Mouse (Mus musculus) lung, postnatal 14 days (tissue): ENCODE measurements at regions not wholly inside any gene's neighbourhood (a gene's known extent, or its start where the extent isn't known, plus 50 kb on each side); places are given as distances from the start of the nearest gene placed in this dataset.

Source experiments
- DNase-seq: peaks from one replicate; pipeline ENCODE4 v3.0.0; 2021

- no peak for DNase-seq
Measured at GRCm38 (mm10) chr14:71882871-71883270, 608.8 kb downstream of the Gm9195 start.

GRCm38 (mm10) chr14:71845546-71845945 lies 646.1 kb downstream of the Gm9195 start:
- no peak for DNase-seq

- no peak for DNase-seq
Measured at GRCm38 (mm10) chr14:71808863-71809487, 682.7 kb downstream of the Gm9195 start.

- DNase-seq: peak; percentile 5
Measured at GRCm38 (mm10) chr14:71805624-71806023, 686.0 kb downstream of the Gm9195 start.

- DNase-seq: no peak
Measured at GRCm38 (mm10) chr14:71799861-71800260, 691.8 kb downstream of the Gm9195 start.

GRCm38 (mm10) chr14:71795713-71796112 lies 695.9 kb downstream of the Gm9195 start:
- DNase-seq: no peak

GRCm38 (mm10) chr14:71776990-71777525 lies 714.6 kb downstream of the Gm9195 start:
- no peak for DNase-seq

- no peak for DNase-seq
Measured at GRCm38 (mm10) chr14:71766856-71767255, 724.8 kb downstream of the Gm9195 start.

GRCm38 (mm10) chr14:71728542-71728941 lies 763.1 kb downstream of the Gm9195 start:
- no peak for DNase-seq

- DNase-seq: no peak
Measured at GRCm38 (mm10) chr14:71723526-71723925, 768.1 kb downstream of the Gm9195 start.

GRCm38 (mm10) chr14:71709528-71710289 lies 781.9 kb downstream of the Gm9195 start:
- no peak for DNase-seq

- DNase-seq: no peak
Measured at GRCm38 (mm10) chr14:71692752-71693437, 798.7 kb downstream of the Gm9195 start.

- no peak for DNase-seq
Measured at GRCm38 (mm10) chr14:71674564-71674963, 817.1 kb downstream of the Gm9195 start.

GRCm38 (mm10) chr14:71673837-71674236 lies 817.8 kb downstream of the Gm9195 start:
- no peak for DNase-seq

GRCm38 (mm10) chr14:71672481-71672880 lies 819.2 kb downstream of the Gm9195 start:
- DNase-seq: no peak

- DNase-seq: no peak
Measured at GRCm38 (mm10) chr14:71671994-71672393, 819.6 kb downstream of the Gm9195 start.

GRCm38 (mm10) chr14:71670435-71670834 lies 821.2 kb downstream of the Gm9195 start:
- DNase-seq: peak; percentile 59

- DNase-seq: no peak
Measured at GRCm38 (mm10) chr14:71666656-71667055, 825.0 kb downstream of the Gm9195 start.

GRCm38 (mm10) chr14:71660166-71660565 lies 831.5 kb downstream of the Gm9195 start:
- no peak for DNase-seq

- no peak for DNase-seq
Measured at GRCm38 (mm10) chr14:71654785-71655627, 836.6 kb downstream of the Gm9195 start.

GRCm38 (mm10) chr14:71642536-71642935 lies 849.1 kb downstream of the Gm9195 start:
- DNase-seq: no peak

GRCm38 (mm10) chr14:71639083-71639482 lies 852.6 kb downstream of the Gm9195 start:
- no peak for DNase-seq

- DNase-seq: no peak
Measured at GRCm38 (mm10) chr14:71635091-71635490, 856.5 kb downstream of the Gm9195 start.
